Comparison of ENCODE assay signal across 8 mouse cellular contexts in the genomic region with DNA sequence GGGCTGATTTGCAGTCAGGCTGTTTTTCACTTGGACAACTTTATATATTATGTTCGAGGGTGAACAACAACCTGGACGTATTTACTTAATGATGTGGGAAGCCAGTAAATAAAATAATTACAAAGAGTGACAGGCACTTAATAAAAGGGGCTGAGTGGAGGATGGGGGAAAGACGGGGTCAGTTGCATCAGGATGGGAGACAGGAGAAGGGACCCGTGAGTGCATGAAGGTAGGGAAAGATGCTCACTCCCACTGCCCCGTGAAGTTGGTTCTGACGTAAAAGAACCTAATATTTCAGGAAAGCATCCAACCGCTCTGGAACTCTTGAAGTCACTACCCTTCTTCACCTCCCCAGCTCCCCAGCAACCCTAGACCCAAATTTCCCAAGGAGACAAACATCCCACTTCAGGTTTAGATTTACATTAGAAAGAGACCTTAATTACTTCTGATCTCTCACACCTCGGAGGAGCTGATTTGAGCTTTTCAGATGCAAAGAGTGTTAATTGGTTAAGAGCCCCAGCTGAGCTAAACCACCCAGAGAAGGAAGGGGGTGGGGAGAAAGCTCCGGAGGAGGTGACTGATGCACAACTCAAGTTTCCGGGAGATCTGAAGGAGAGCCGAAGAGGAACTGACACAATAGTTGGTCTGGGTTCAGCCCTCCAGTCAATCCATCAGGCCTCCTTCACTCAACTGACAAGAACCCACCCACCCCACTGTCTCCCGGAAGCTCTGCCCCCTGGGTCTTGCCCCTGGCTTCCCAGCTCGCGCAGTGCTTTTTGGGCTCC.
DNase-seq lines count a peak whose midpoint lies in the region; ATAC-seq lines count a peak whose summit lies in the region.

No protein-coding gene starts in this region.

- DNase-seq in heart, adult 11 months, result no peak
- peak; percentile 76 for DNase-seq in embryo, embryonic 10 days (ENCODE audit: low spot score)
- DNase-seq in right cerebral cortex, postnatal 4 days, result no peak
- DNase-seq in left cerebral cortex, postnatal 10 days (ENCODE audit: extremely low spot score in 1 of 2, low spot score in 2 of 2), result no peak
- DNase-seq in kidney, adult 8-10 months, result no peak

- peak overlapping the region; percentile 19 for H3K4me3 ChIP-seq in heart, embryonic 13.5 days
- H3K4me3 ChIP-seq in hindbrain, embryonic 16.5 days (ENCODE audit: low read length), result no peak overlapping the region
- H3K4me3 ChIP-seq in neural tube, embryonic 13.5 days, result no peak overlapping the region

- no peak overlapping the region for H3K9ac ChIP-seq in heart, embryonic 13.5 days
- no peak overlapping the region for H3K9ac ChIP-seq in hindbrain, embryonic 16.5 days (ENCODE audit: low read depth, low read length)
- H3K9ac ChIP-seq in neural tube, embryonic 13.5 days, result 0 out of 2 replicates have a peak overlapping the region, but pooled peaks have one; percentile 28

- intact Hi-C loops in left cerebral cortex, postnatal 10 days (cut with DNase I), result no loop called here

- H3K4me2 ChIP-seq in heart, embryonic 13.5 days, result peak overlapping the region; percentile 51
- peak overlapping the region; percentile 27 for H3K4me2 ChIP-seq in hindbrain, embryonic 16.5 days (ENCODE audit: low read length)
- H3K4me2 ChIP-seq in neural tube, embryonic 13.5 days, result peak overlapping the region; percentile 45

- no peaks in the 10 kb centered on the region for H3K36me3 ChIP-seq in heart, embryonic 13.5 days
- H3K36me3 ChIP-seq in hindbrain, embryonic 16.5 days (ENCODE audit: control insufficient read depth, insufficient read depth, low read length), result no peaks in the 10 kb centered on the region
- H3K36me3 ChIP-seq in neural tube, embryonic 13.5 days, result no peaks in the 10 kb centered on the region

- no peak for ATAC-seq in heart, embryonic 13.5 days (ENCODE audit: extremely low read depth, insufficient number of reproducible peaks, low FRiP score, low TSS enrichment)
- ATAC-seq in hindbrain, embryonic 16.5 days, result no peak
- ATAC-seq in neural tube, embryonic 13.5 days (ENCODE audit: low read depth), result no peak

- H3K9me3 ChIP-seq in heart, embryonic 13.5 days, result no peaks in the 10 kb centered on the region
- no peaks in the 10 kb centered on the region for H3K9me3 ChIP-seq in hindbrain, embryonic 16.5 days (ENCODE audit: control insufficient read depth, low read length)
- no peaks in the 10 kb centered on the region for H3K9me3 ChIP-seq in neural tube, embryonic 13.5 days

- no peaks in the 10 kb centered on the region for H3K27me3 ChIP-seq in heart, embryonic 13.5 days (replicated peaks)
- H3K27me3 ChIP-seq in hindbrain, embryonic 16.5 days (replicated peaks; ENCODE audit: control insufficient read depth, insufficient read depth, low read length), result no peaks in the 10 kb centered on the region
- no peaks in the 10 kb centered on the region; the same call in 1 of the 2 replicates for H3K27me3 ChIP-seq in neural tube, embryonic 13.5 days

- peaks cover 27% of the 10 kb centered on the region for H3K4me1 ChIP-seq in heart, embryonic 13.5 days
- peaks cover 9% of the 10 kb centered on the region for H3K4me1 ChIP-seq in hindbrain, embryonic 16.5 days (ENCODE audit: control insufficient read depth, insufficient read depth, low read depth, low read length)
- H3K4me1 ChIP-seq in neural tube, embryonic 13.5 days (replicated peaks), result peaks cover 22% of the 10 kb centered on the region

- H3K27ac ChIP-seq in heart, embryonic 13.5 days (replicated peaks), result no peak overlapping the region
- H3K27ac ChIP-seq in hindbrain, embryonic 16.5 days (ENCODE audit: low read depth, low read length), result no peak overlapping the region
- H3K27ac ChIP-seq in neural tube, embryonic 13.5 days (replicated peaks), result no peak overlapping the region

- 13% methylated on average over 14 of the region's 14 CpGs for WGBS in heart, embryonic 13.5 days
- WGBS in hindbrain, embryonic 16.5 days, result 8% methylated on average over 14 of the region's 14 CpGs
- 3% methylated on average over 14 of the region's 14 CpGs for WGBS in neural tube, embryonic 13.5 days
